Mouse (Mus musculus) ES-Bruce4 (cell line): ENCODE data around the gene P2rx7.

Experiments
- CTCF ChIP-seq: IDR thresholded peaks from one replicate; pipeline ENCODE4 v1.8.1; 2011; ENCODE audit warnings: low read depth, low read length
- POLR2A ChIP-seq: IDR thresholded peaks from one replicate; pipeline ENCODE4 v1.8.1; 2011; ENCODE audit warnings: low read length; ENCODE audit not compliant: insufficient read depth

GRCm38 (mm10) chr5:122677983-122678382, 34.3 kb downstream of the P2rx7 start:
- TF ChIP-seq POLR2A (no peak), CTCF (no peak)
